Mouse (Mus musculus) neural tube, embryonic 13.5 days (tissue): Measurements from ENCODE around the gene Gja4. TPM values are rescaled to one million over a fixed set of nuclear protein-coding genes. Genes with fewer than 3 reads are reported as not detected.

Experiments used
- ATAC-seq: fragments of 200-750 bp; cut with Nextera tagmentation; 2 replicates; pipeline ENCODE4 v1.8.0; 2017; ENCODE audit warnings: low read depth, mild to moderate bottlenecking, moderate TSS enrichment, moderate library complexity
- H3K27ac ChIP-seq: fragments of 300-500 bp; sonication (generic); replicated peaks from 2 replicates; pipeline ENCODE4 v1.5.1; 2015; ENCODE audit warnings: moderate library complexity, mild to moderate bottlenecking, inconsistent platforms
- H3K27me3 ChIP-seq: fragments of 300-500 bp; sonication (generic); 2 replicates; pipeline ENCODE4 v1.6.1; 2015; ENCODE audit warnings: mild to moderate bottlenecking, inconsistent platforms
- H3K36me3 ChIP-seq: fragments of 300-500 bp; sonication (generic); 2 replicates; pipeline ENCODE4 v1.6.1; 2015; ENCODE audit warnings: mild to moderate bottlenecking, inconsistent platforms
- H3K4me1 ChIP-seq: fragments of 300-500 bp; sonication (generic); replicated peaks from 2 replicates; pipeline ENCODE4 v1.6.1; 2015; ENCODE audit warnings: inconsistent platforms
- H3K4me2 ChIP-seq: fragments of 300-500 bp; sonication (generic); 2 replicates; pipeline ENCODE4 v1.6.1; 2015; ENCODE audit warnings: inconsistent platforms, mild to moderate bottlenecking, moderate library complexity
- H3K4me3 ChIP-seq: fragments of 300-500 bp; sonication (generic); 2 replicates; pipeline ENCODE4 v1.5.1; 2015; ENCODE audit warnings: mild to moderate bottlenecking, inconsistent platforms
- H3K9ac ChIP-seq: fragments of 300-500 bp; sonication (generic); 2 replicates; pipeline ENCODE4 v1.6.1; 2015; ENCODE audit warnings: moderate library complexity, mild to moderate bottlenecking, inconsistent platforms
- H3K9me3 ChIP-seq: fragments of 300-500 bp; sonication (generic); 2 replicates; pipeline ENCODE4 v1.6.1; 2016; ENCODE audit warnings: inconsistent platforms
- WGBS: fragments of 180-500 bp; shearing (Covaris S2); methylation state at CpG from one replicate; pipeline ENCODE4 v1.1.7; 2015; 5-methylcytosine and 5-hydroxymethylcytosine counted together
- polyA plus RNA-seq: library from polyadenylated mRNA; unstranded; fragments of >200 nt; fragmentation: Nextera tagmentation; extraction: Ambion mirVana; gene quantifications from 2 replicates; pipeline ENCODE4 v1.2.1, GENCODE M21; 2015

Gja4 gene
- polyA plus RNA-seq, 1 experiment from 2014 or later, result 22.9 TPM

DNA sequence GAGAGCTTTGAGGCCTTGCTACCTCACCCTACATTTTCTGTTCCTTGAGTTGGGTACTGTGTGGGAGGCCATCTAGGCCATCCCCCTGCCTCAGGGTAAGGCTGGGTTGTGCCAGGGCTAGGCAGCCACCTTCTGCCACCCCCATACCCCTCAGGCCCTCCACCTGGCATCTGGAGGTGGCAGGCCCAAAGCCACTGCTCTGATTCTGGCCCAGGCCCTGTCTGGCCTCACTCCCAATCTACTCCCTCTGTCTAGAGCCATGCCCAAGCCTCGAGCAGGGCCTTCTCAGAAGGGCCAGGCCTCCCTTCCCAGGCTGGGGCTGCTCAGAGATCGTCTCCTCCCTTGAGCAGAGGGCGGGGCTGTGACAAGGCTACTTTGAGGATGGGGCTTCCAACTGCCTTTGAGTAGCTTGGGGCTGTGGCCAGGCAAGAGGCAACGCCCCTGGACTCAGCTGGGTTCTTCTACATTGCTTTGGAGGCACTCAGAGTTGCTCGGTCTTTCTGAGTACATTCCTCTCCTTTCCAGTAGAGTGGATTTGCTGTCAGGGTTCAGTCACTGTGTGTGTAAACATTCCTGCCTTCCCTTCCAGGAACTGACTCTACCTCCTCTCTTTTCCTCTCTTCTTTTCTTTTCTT, 21.1 kb upstream of the Gja4 start:
- Histone ChIP-seq H3K4me1 (peaks cover 19% of the 10 kb centered on the region), H3K4me2 (no peak overlapping the region), H3K4me3 (no peak overlapping the region), H3K27me3 (peaks cover 30% of the 10 kb centered on the region), H3K9ac (no peak overlapping the region), H3K27ac (no peak overlapping the region), H3K9me3 (no peaks in the 10 kb centered on the region), H3K36me3 (no peaks in the 10 kb centered on the region)
- no peak for ATAC-seq
- WGBS, result 44% methylated on average over 5 of the region's 5 CpGs

DNA sequence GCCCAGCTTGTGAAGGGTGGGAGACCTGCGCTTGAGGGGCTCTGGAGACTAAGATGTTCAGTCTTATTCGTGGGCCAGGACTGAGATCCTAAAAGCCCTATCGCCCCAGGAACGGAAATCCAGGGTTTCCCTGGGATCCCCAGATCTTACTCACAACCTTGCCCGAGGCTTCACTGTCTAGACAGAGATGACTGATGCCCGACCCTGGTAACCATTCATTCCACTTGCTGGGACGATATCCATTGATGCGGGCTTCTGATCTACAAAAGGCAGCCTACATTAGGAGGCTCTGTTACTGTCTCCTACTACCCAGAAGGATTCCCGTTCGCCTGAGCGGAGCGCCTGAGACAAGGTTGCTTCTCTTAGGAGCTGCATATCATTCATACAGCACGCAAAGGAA, 17.3 kb upstream of the Gja4 start:
- Histone ChIP-seq H3K4me1 (peaks cover 23% of the 10 kb centered on the region), H3K4me2 (no peak overlapping the region), H3K9me3 (no peaks in the 10 kb centered on the region), H3K27me3 (peaks cover 58% of the 10 kb centered on the region), H3K27ac (no peak overlapping the region), H3K36me3 (no peaks in the 10 kb centered on the region), H3K9ac (no peak overlapping the region), H3K4me3 (no peak overlapping the region)
- no peak for ATAC-seq
- WGBS, result 17% methylated on average over 13 of the region's 13 CpGs

DNA sequence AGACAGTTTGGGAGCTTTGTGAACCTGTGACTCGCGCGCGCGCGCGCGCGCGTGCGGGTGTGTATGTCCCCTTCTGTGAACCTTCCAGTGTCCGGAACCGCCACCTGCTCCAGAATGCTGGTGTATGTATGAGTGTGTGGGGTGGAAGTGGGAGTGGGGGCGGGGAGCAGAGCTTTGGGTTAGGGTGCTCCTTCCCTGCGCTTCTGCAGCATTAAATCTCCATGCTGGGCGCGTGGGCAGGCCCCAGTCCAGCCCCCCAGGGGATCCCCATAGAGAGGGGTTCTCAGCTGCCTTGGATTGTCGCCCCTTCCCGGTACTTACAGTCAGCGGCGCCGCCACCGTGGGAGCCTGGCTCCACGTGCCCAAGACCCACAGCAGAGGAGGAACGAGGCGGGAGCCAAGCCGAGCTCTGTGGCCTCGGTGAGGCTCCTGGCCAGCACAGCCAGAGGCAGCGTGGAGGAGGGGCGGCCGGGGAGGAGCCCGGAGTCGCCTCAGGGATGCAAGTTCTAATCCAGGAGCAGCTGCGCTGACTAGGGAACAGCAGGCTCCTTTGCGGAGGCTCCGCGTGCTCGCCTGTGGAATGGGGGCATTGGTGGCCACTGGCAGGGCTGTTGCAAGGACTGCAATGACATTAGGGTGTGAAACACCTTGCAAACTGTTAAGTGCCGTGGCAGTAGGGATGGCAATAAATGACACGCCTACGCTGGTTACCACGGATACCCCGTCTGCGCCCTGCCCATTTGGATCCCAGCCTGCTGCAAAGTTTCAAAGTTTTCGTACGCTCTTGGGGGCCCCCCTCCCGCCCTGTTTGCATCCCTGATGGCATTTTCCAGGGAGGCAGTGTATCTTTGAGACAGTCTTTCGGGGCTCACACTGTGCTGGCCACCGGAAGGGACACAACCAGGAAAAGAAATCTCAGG, 16.6 kb upstream of the Gja4 start, which contains the start of gene Gjb3:
Gene Gjb3 (minus strand): TSS at position 664 of the 920 bp plus-strand sequence.
- Histone ChIP-seq H3K4me1 (peaks cover 23% of the 10 kb centered on the region), H3K9me3 (no peaks in the 10 kb centered on the region), H3K27ac (no peak within 1 kb of the TSS), H3K9ac (peak within 1 kb of the TSS; percentile 47; the same call in 1 of the 2 replicates), H3K4me3 (peak within 1 kb of the TSS; percentile 20), H3K4me2 (peak within 1 kb of the TSS; percentile 48), H3K27me3 (peaks cover 65% of the 10 kb centered on the region), H3K36me3 (no peaks in the 10 kb centered on the region)
- peak; percentile 40; the same call in 1 of the 2 replicates for ATAC-seq
- 2% methylated on average over 49 of the region's 49 CpGs for WGBS

DNA sequence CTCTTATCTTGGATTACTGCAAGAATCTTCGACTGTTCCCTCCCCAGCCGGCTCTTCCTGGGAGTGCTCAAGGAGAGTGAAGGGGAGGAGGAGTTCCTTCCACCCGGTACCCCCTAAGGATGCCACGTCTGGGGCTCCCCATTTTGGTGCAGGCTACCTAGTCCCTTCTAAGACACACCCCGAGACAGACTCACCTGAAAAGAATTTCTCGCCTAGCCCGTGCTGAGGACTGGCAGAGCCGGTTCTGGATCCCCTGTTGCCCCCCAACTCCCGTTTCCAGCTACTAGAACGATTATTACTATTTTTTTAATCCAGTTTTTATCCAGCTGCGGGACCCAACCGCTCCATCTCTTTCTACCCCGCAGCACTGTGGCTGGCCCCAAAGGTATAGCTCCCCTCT, 15.9 kb upstream of the Gja4 start:
- Histone ChIP-seq H3K36me3 (no peaks in the 10 kb centered on the region), H3K9ac (no peak overlapping the region), H3K4me2 (peak overlapping the region; percentile 48), H3K27ac (no peak overlapping the region), H3K27me3 (peaks cover 70% of the 10 kb centered on the region), H3K4me3 (peak overlapping the region; percentile 20; the same call in 1 of the 2 replicates), H3K9me3 (no peaks in the 10 kb centered on the region), H3K4me1 (peaks cover 23% of the 10 kb centered on the region)
- no peak for ATAC-seq
- WGBS, result 1% methylated on average over 13 of the region's 13 CpGs

DNA sequence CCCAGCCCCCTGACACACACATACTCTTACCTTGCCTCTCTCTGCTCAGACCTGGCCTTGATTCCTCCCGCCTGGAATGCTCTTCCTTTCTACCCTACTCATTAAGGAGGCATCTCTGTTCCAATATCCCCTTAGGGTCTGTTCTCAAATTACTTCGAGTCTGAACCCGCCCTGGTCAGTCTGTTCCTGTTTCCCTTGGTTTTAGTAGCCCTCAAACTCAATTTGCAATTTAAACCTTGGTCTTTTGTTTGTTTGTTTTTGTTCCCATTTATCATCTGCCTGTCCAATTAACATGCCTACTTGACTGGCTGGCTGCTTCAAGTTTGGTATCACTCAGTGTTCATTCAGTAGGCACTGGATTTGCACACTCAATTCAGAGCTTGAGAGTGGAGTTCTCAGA, 15.2 kb upstream of the Gja4 start:
- ATAC-seq, result no peak
- peaks cover 70% of the 10 kb centered on the region for H3K27me3 ChIP-seq
- WGBS, result 6% methylated on average over 3 of the region's 3 CpGs

DNA sequence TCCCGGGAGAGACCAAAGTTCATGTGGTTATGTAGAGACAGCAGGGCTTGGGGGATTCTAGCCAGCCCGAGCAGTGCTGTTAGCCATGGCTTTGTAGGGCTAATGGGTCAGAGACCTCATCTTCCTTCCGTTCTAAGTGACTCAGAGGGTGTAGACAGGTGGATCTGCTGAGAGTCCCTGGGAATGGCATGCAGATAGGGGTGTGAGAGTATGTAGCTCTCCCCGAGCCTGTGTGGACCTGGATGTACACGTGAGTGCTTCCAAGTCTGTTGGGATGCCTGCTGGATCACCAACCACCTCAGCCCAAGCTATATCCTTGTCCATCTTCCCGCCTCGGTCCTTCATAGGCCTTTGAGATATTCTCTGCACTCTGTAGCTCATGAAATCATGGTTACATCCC, 14.5 kb upstream of the Gja4 start:
- Histone ChIP-seq H3K4me3 (no peak overlapping the region), H3K4me2 (no peak overlapping the region), H3K9me3 (no peaks in the 10 kb centered on the region), H3K27me3 (peaks cover 70% of the 10 kb centered on the region), H3K4me1 (peaks cover 23% of the 10 kb centered on the region), H3K27ac (no peak overlapping the region), H3K9ac (no peak overlapping the region), H3K36me3 (no peaks in the 10 kb centered on the region)
- WGBS, result 71% methylated on average over 7 of the region's 7 CpGs
- ATAC-seq, result no peak

More for the DNA sequence above, 15.2 kb upstream of the Gja4 start:
- H3K27ac ChIP-seq, result no peak overlapping the region
- H3K4me3 ChIP-seq, result no peak overlapping the region
- no peaks in the 10 kb centered on the region for H3K36me3 ChIP-seq
- H3K4me1 ChIP-seq, result peaks cover 23% of the 10 kb centered on the region
- no peak overlapping the region for H3K9ac ChIP-seq
- H3K9me3 ChIP-seq, result no peaks in the 10 kb centered on the region
- H3K4me2 ChIP-seq, result no peak overlapping the region

DNA sequence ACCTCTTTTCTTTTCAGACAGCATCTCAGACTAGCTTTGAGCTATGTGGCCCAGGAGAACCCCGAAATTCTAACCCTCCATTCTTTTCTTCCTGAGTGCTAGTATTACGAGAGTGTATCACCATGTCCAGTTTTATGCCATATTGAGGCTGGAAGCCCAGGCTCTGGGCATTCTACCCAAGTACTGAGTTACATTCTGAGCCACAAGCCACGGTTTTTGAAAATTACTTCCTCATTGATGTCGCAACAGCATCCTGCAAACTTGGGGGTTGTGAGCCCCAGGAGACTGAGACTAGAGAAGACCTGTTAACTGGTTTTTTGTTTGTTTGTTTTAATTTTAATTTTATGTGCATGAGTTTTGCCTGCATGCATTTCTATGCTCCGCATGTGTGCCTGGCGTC, 13.9 kb upstream of the Gja4 start:
- H3K36me3 ChIP-seq, result no peaks in the 10 kb centered on the region
- H3K4me1 ChIP-seq, result peaks cover 23% of the 10 kb centered on the region
- H3K9me3 ChIP-seq, result no peaks in the 10 kb centered on the region
- H3K27me3 ChIP-seq, result peaks cover 68% of the 10 kb centered on the region
- H3K9ac ChIP-seq, result no peak overlapping the region
- 74% methylated on average over 6 of the region's 6 CpGs for WGBS
- H3K4me2 ChIP-seq, result no peak overlapping the region
- no peak overlapping the region for H3K27ac ChIP-seq
- H3K4me3 ChIP-seq, result no peak overlapping the region
- no peak for ATAC-seq

DNA sequence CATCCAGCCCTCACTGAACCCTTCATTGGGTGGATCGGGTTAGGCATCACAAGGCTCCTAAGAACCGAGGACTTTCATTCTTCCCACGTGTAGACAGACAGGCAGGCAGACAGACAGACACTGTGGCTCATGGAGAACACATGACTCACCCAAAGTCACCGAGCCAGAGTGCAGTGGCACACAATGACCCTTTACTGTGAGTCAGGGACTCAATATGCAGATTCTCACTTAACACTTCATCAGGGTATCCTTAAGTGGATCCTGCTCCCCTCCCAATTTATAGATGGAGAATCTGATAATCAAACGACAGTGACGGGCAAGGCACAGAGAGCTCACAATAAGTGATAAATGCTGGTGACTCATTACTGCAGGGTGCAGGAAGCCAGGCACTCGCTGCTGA, 13.4 kb upstream of the Gja4 start:
- Histone ChIP-seq H3K27ac (no peak overlapping the region), H3K4me1 (peaks cover 23% of the 10 kb centered on the region), H3K4me3 (no peak overlapping the region), H3K9me3 (no peaks in the 10 kb centered on the region), H3K9ac (no peak overlapping the region), H3K36me3 (no peaks in the 10 kb centered on the region), H3K4me2 (no peak overlapping the region), H3K27me3 (peaks cover 63% of the 10 kb centered on the region)
- WGBS, result 72% methylated on average over 7 of the region's 7 CpGs
- ATAC-seq, result no peak

DNA sequence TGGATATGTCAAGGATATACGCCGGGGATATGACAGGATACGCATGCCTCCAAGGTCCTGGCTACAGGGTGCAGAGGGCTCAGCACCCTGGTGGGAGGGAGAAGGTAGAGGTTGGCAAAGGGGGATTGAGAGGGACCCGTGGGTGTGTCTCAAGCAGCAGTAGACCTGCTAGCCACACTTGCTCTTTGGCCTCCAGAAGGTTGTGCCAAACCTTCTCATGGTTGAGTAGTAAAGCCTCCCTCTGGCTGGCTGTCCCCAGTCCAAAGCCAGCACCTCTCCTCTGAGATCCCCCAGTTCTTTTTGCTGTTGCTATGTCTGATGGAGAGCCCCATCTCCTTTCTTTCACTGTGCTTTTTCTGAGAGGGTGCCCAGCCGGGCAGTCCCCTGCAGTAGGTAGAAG, 11.4 kb upstream of the Gja4 start:
- Histone ChIP-seq H3K4me2 (no peak overlapping the region), H3K4me1 (peaks cover 7% of the 10 kb centered on the region), H3K36me3 (no peaks in the 10 kb centered on the region), H3K27ac (no peak overlapping the region), H3K4me3 (no peak overlapping the region), H3K27me3 (peaks cover 43% of the 10 kb centered on the region), H3K9ac (no peak overlapping the region), H3K9me3 (no peaks in the 10 kb centered on the region)
- 90% methylated on average over 5 of the region's 5 CpGs for WGBS
- ATAC-seq, result no peak

DNA sequence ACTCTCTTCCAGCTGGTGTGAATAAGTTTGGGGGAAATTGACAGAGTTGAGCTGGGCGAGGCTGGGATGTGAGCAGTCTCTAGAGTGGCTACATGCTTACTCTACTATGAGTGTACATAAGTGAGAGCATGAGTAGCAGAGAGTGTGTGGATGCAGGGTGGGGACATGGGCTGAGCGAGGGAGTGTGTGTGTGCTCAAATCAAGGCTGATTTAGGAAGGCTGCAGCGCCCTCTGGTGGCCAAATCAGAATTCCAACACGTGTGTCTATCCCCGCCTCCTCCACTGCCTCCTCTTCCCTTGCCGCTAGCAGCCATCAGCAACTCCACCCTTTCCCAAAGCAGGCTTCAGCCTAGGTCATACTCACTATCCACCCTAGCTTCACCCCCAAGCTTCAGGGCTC, 10.9 kb upstream of the Gja4 start:
- Histone ChIP-seq H3K27me3 (peaks cover 38% of the 10 kb centered on the region), H3K4me2 (no peak overlapping the region), H3K4me1 (peaks cover 2% of the 10 kb centered on the region), H3K27ac (no peak overlapping the region), H3K36me3 (no peaks in the 10 kb centered on the region), H3K9me3 (no peaks in the 10 kb centered on the region), H3K4me3 (no peak overlapping the region), H3K9ac (no peak overlapping the region)
- WGBS, result 4% methylated on average over 6 of the region's 6 CpGs
- ATAC-seq, result peak; percentile 66

DNA sequence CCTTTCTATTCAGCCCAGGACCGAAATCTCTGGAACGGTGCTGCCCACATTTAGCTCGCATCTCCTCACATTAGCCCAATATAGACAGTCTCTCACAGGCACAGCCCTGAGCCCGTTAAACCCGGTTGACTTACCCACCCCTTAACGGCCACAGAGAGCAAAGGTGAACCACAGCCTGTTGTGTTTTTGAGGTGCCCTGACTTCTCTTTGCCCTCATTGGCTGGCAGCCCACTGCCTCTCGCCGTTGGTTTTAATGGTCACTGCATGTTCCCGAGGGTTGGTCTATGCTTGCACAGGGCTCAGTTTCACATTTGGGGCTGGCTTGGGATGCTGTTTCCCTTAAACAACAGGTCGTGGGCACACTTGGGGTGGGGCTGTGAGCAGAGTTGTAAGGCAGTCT, 10.5 kb upstream of the Gja4 start:
- no peaks in the 10 kb centered on the region for H3K9me3 ChIP-seq
- 77% methylated on average over 10 of the region's 10 CpGs for WGBS
- no peak; the same call in 1 of the 2 replicates for ATAC-seq

DNA sequence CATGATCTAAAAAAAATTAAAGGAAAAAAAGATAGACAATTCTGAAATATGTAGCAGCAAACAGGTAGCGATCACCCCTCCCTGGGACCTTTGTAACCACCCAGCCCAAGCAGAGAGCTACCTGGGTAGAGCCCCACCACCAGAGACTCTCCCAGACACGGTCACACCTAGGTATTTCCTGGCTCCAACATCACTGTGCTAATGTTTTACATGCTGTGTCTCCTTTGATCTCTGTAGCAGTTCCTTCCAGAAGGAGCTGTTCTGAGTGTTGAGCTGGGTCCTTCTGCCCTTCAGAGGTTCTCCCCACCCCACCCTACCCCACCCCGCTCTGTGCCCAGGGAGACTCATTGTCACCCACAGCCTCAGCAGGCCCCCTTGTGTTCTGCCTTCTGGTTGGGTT, 9.8 kb upstream of the Gja4 start:
- H3K4me2 ChIP-seq, result no peak overlapping the region
- no peak overlapping the region for H3K27ac ChIP-seq
- no peak overlapping the region for H3K9ac ChIP-seq
- peaks cover 31% of the 10 kb centered on the region for H3K27me3 ChIP-seq
- no peaks in the 10 kb centered on the region for H3K4me1 ChIP-seq
- WGBS, result 84% methylated on average over 3 of the region's 3 CpGs
- no peaks in the 10 kb centered on the region for H3K36me3 ChIP-seq
- no peak for ATAC-seq
- no peak overlapping the region for H3K4me3 ChIP-seq
- no peaks in the 10 kb centered on the region for H3K9me3 ChIP-seq

More for the DNA sequence above, 10.5 kb upstream of the Gja4 start:
- no peak overlapping the region for H3K4me3 ChIP-seq
- H3K4me1 ChIP-seq, result no peaks in the 10 kb centered on the region
- H3K27ac ChIP-seq, result no peak overlapping the region
- H3K36me3 ChIP-seq, result no peaks in the 10 kb centered on the region
- H3K4me2 ChIP-seq, result no peak overlapping the region
- H3K27me3 ChIP-seq, result peaks cover 33% of the 10 kb centered on the region
- H3K9ac ChIP-seq, result no peak overlapping the region
